Mouse (Mus musculus) forebrain, embryonic 13.5 days (tissue): ENCODE results near the gene Dlgap1. TPM values are rescaled to one million over a fixed set of nuclear protein-coding genes. Genes with fewer than 3 reads are reported as not detected.

Source experiments
- ATAC-seq: fragments of 200-750 bp; cut with Nextera tagmentation; 2 replicates; pipeline ENCODE4 v1.8.0; 2017
- H3K27ac ChIP-seq: fragments of 300-500 bp; sonication (generic); 2 replicates; pipeline ENCODE4 v1.5.1; 2015; ENCODE audit warnings: inconsistent platforms, mild to moderate bottlenecking, moderate library complexity
- H3K27me3 ChIP-seq: fragments of 300-500 bp; sonication (generic); 2 replicates; pipeline ENCODE4 v1.6.1; 2015; ENCODE audit warnings: mild to moderate bottlenecking, inconsistent platforms
- H3K36me3 ChIP-seq: fragments of 300-500 bp; sonication (generic); 2 replicates; pipeline ENCODE4 v1.6.1; 2015; ENCODE audit warnings: mild to moderate bottlenecking, inconsistent platforms; ENCODE audit not compliant: poor library complexity, severe bottlenecking
- H3K4me1 ChIP-seq: fragments of 300-500 bp; sonication (generic); 2 replicates; pipeline ENCODE4 v1.6.1; 2015; ENCODE audit warnings: inconsistent platforms
- H3K4me2 ChIP-seq: fragments of 300-500 bp; sonication (generic); 2 replicates; pipeline ENCODE4 v1.6.1; 2015; ENCODE audit warnings: inconsistent platforms, mild to moderate bottlenecking, moderate library complexity
- H3K4me3 ChIP-seq: fragments of 300-500 bp; sonication (generic); 2 replicates; pipeline ENCODE4 v1.5.1; 2015; ENCODE audit warnings: mild to moderate bottlenecking, inconsistent platforms
- H3K9ac ChIP-seq: fragments of 300-500 bp; sonication (generic); 2 replicates; pipeline ENCODE4 v1.6.1; 2015; ENCODE audit warnings: mild to moderate bottlenecking, inconsistent platforms
- H3K9me3 ChIP-seq: fragments of 300-500 bp; sonication (generic); replicated peaks from 2 replicates; pipeline ENCODE4 v1.6.1; 2016; ENCODE audit warnings: inconsistent platforms
- WGBS: fragments of 180-500 bp; shearing (Covaris S2); methylation state at CpG from one replicate; pipeline ENCODE4 v1.1.7; 2015; 5-methylcytosine and 5-hydroxymethylcytosine counted together
- microRNA counts: library from miRNA; unstranded; fragments of <30 nt; microRNA quantifications from one replicate; lab custom pipeline; 2016
- microRNA-seq: library from miRNA; unstranded; fragments of <30 nt; microRNA quantifications from one replicate; pipeline ENCODE4, GENCODE M21; 2016
- polyA plus RNA-seq: library from polyadenylated mRNA; unstranded; fragments of >200 nt; fragmentation: Nextera tagmentation; extraction: Ambion mirVana; gene quantifications from 2 replicates; pipeline ENCODE4 v1.2.1, GENCODE M21; 2015

Gene Dlgap1
- polyA plus RNA-seq, 1 experiment from 2014 or later = 9.3 TPM

DNA sequence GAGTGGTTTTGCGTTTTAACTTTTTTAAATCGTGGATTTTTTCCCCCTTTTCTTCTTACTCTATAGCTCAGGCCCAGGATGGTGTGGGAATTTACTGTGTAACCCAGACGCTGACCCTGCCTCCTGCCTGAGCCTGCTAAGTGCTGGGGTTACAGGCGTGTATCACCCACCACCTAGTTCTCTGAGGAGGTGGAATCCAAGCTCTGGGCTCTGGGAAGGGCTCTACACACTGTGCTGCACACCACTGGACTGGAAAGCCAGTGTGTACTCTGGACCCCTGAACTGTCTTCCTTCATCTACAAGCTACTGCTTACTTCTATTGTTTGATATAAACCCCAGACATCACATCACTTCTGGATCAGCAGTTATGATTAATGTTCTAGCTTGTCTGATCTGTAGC lies 889.9 kb downstream of the Dlgap1 start:
- no peak overlapping the region for H3K27ac ChIP-seq
- 82% methylated on average over 4 of the region's 4 CpGs for WGBS
- H3K4me3 ChIP-seq = no peak overlapping the region
- 0 out of 2 replicates have a peak, but pooled peaks cover 7% of the 10 kb centered on the region for H3K27me3 ChIP-seq
- ATAC-seq = no peak
- peaks cover 8% of the 10 kb centered on the region; the same call in 1 of the 2 replicates for H3K4me1 ChIP-seq
- no peaks in the 10 kb centered on the region for H3K36me3 ChIP-seq
- no peaks in the 10 kb centered on the region for H3K9me3 ChIP-seq
- no peak overlapping the region for H3K9ac ChIP-seq
- H3K4me2 ChIP-seq = no peak overlapping the region

DNA sequence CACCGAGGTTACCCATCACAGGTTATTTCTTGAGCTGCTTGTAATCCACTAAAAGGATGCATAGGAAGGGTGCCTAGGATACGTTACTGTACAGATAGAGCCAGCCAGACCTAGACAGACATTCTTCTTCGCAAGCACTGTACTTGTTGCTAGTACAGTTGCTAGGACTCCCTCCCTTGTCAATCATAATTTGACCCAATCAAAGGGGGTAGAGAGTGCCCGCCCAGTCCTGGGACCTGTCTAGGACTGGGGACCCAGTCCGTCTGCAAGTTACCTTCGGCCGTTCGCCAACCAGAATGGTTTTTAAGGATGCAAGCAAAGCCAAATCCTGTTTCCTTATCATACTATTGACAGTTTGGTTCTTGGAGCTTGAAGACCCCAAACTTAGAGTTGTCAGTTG lies 895.2 kb downstream of the Dlgap1 start:
- WGBS = 94% methylated on average over 8 of the region's 8 CpGs
- H3K27ac ChIP-seq = no peak overlapping the region
- no peak overlapping the region for H3K9ac ChIP-seq
- H3K4me3 ChIP-seq = no peak overlapping the region
- ATAC-seq = no peak
- no peaks in the 10 kb centered on the region for H3K27me3 ChIP-seq
- H3K36me3 ChIP-seq = no peaks in the 10 kb centered on the region
- H3K4me2 ChIP-seq = no peak overlapping the region
- no peaks in the 10 kb centered on the region for H3K9me3 ChIP-seq
- H3K4me1 ChIP-seq = no peaks in the 10 kb centered on the region

DNA sequence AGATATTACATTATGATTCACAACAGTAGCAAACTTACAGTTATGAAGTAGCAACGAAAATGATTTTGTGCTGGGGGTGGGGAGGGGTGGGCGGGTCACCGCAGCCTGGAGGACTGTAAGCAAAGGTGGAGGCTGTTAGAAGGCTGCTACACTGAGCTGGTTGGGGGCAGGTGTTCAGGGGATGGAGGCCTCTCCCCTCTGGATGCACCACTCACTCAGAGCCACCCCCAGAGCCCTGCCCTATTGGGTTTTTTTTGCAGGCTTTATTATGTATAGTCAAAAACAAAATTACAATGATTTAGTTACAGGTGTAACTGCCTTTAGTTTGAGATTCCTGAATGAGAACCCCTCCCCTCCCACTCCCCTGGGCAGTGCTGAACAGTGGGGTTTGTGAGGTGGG lies 895.8 kb downstream of the Dlgap1 start:
- no peak overlapping the region for H3K4me3 ChIP-seq
- no peaks in the 10 kb centered on the region for H3K36me3 ChIP-seq
- 91% methylated on average over 3 of the region's 3 CpGs for whole genome bisulfite sequencing
- H3K4me2 ChIP-seq = no peak overlapping the region
- H3K9me3 ChIP-seq = no peaks in the 10 kb centered on the region
- H3K9ac ChIP-seq = no peak overlapping the region
- H3K27ac ChIP-seq = no peak overlapping the region
- ATAC-seq = no peak
- H3K4me1 ChIP-seq = no peaks in the 10 kb centered on the region
- no peaks in the 10 kb centered on the region for H3K27me3 ChIP-seq

DNA sequence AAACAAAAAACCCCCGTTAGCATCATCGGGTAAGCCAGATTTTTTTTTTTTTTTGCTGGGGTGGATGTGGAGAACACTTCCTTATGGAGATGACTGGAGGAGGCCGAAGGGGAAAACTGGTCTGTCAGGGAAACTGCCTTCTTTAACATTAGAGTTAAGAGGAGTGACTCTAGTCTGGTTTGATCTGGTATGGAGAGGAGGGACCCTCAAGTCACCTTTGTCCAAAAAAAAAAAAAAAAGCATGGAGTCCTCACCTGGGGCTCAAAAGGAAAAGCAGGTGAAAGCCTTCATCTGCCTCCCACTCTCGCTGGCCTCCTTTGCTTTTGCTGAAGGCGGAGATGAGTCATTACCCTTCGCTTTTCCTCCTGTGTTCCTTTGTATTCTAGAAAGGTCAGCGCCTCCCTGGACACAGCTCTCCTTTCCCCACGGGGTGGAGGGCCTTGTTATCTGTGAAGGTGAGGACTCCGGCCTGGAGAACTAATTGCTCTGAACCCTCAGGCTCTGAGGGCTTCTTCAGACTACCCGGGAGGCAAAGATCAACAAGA lies 896.3 kb downstream of the Dlgap1 start:
- Histone ChIP-seq H3K27me3 (no peaks in the 10 kb centered on the region), H3K9me3 (no peaks in the 10 kb centered on the region), H3K36me3 (no peaks in the 10 kb centered on the region), H3K4me3 (no peak overlapping the region), H3K4me2 (no peak overlapping the region), H3K9ac (no peak overlapping the region), H3K27ac (no peak overlapping the region), H3K4me1 (no peaks in the 10 kb centered on the region)
- 84% methylated on average over 10 of the region's 10 CpGs for WGBS
- no peak for ATAC-seq

DNA sequence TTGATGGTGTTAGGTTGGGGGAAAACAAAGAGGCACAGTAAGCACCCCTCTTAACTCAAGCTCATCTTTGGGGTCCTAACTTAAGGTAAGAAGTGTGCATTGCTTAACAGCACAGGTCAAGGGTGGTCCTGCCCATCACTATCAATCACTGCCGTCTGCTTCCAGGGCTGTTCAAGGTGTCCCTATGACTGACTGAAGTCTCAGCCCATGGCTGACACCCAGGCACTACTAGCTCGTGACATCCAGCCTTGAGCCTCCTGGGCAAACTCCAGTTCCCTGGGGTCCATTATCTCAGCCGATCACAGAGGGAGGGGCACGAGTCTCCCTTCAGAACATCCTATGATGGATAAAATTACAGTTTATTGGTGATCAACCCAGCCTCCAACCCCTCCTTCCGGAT lies 897.2 kb downstream of the Dlgap1 start:
- Histone ChIP-seq H3K4me3 (no peak overlapping the region), H3K4me1 (no peaks in the 10 kb centered on the region), H3K9me3 (no peaks in the 10 kb centered on the region), H3K36me3 (no peaks in the 10 kb centered on the region), H3K27ac (no peak overlapping the region), H3K4me2 (no peak overlapping the region), H3K9ac (no peak overlapping the region), H3K27me3 (no peaks in the 10 kb centered on the region)
- ATAC-seq = no peak
- WGBS = 91% methylated on average over 5 of the region's 5 CpGs

DNA sequence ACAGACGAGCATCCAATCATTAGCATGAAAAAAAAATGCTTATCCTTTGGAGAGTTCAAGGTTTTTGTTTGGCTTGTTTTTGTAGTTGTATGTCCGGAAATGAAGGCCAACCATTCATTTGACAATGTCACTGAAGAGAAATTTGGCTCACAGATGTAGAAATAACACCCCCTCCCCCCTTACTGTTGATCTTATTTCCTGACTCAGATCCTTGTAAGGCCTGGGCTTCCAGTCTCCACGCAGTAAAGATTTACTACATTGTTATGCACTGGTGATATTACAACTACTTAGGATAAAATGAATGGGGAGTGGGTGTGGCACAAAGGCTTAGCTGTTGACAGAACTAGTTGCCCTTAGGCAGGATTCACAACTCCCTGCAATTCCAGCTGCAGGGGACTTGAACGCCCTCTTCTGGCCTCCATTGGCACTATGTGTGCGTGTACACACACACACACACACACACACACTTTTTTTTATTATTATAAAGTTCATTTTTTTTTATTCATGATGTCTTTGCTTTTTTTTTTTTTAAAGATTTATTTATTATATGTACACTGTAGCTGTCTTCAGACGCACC lies 897.8 kb downstream of the Dlgap1 start:
- H3K9ac ChIP-seq = no peak overlapping the region
- H3K4me3 ChIP-seq = no peak overlapping the region
- no peak overlapping the region for H3K27ac ChIP-seq
- no peaks in the 10 kb centered on the region for H3K36me3 ChIP-seq
- whole genome bisulfite sequencing = 82% methylated on average over 6 of the region's 6 CpGs
- H3K9me3 ChIP-seq = no peaks in the 10 kb centered on the region
- ATAC-seq = no peak
- H3K27me3 ChIP-seq = no peaks in the 10 kb centered on the region
- no peak overlapping the region for H3K4me2 ChIP-seq
- no peaks in the 10 kb centered on the region for H3K4me1 ChIP-seq

DNA sequence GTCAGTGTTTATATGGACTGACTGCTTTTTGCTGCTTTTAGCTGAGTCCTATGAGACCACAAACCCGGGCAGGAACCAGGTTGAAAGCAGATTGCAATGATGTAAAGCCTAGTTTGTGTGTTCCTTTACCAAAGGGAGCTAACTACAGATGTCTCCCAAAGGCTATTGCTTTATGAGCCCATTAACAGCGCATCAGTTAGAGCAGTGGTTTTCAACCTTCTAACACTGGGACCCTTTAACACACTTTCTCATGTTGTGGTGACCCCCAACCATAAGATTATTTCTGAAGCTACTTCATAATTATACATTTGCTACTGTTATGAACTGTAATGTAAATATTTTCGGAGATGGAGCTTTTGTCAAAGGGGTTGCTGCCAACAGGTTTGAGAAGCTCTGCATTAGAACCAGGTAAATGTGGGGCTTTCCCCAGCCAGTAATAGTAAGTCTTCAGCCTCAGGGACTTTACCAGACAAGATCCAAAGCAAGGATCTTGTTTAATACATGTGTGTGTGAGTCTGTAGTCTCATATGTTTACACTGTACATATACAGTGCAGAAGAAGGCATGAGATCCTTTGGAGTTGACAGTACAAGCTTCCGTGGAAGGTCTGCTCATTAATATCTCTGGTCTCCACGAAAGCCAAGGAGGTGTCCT lies 899.8 kb downstream of the Dlgap1 start:
- Histone ChIP-seq H3K36me3 (no peaks in the 10 kb centered on the region), H3K9me3 (no peaks in the 10 kb centered on the region), H3K4me2 (no peak overlapping the region), H3K27me3 (no peaks in the 10 kb centered on the region), H3K9ac (no peak overlapping the region), H3K27ac (no peak overlapping the region), H3K4me3 (no peak overlapping the region), H3K4me1 (peaks cover 19% of the 10 kb centered on the region)
- WGBS = 92% methylated on average over 5 of the region's 5 CpGs
- ATAC-seq = no peak

DNA sequence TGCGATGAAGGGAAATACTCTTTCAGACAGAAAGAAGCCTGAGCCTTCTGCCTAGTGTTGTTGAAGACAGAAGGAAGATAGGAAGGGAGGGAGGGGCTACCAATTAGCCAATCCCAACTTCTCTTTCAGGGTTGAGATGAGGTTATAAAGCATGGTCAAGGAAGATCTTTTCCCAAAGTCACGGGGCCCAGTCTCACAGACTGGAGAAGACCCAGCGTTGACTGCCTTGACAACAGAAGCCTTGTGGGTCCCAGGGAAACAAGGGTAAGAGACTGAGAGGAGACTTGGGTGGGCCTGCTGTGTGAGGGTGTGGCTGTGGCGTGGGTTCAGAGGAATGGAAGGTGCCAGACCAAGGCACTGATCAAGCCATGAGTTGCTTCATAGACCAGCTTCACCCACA lies 901.7 kb downstream of the Dlgap1 start:
- ATAC-seq = no peak
- WGBS = 95% methylated on average over 4 of the region's 4 CpGs
- peaks cover 19% of the 10 kb centered on the region for H3K4me1 ChIP-seq

More for the DNA sequence above, 901.7 kb downstream of the Dlgap1 start:
- Histone ChIP-seq H3K27me3 (no peaks in the 10 kb centered on the region), H3K4me3 (no peak overlapping the region), H3K4me2 (no peak overlapping the region), H3K9ac (no peak overlapping the region), H3K27ac (no peak overlapping the region), H3K9me3 (no peaks in the 10 kb centered on the region; the same call in 1 of the 2 replicates), H3K36me3 (no peaks in the 10 kb centered on the region)

MicroRNAs encoded within 50 kb of the gene (microRNA counts, 519-probe panel; counts per million panel counts)
- microRNA mmu-miR-1195 (lab: Ali Mortazavi, UCI) = 177 counts per million, percentile 53 among the panel's probes with 10 or more counts

Small RNA genes lying within 50 kb of the gene (microRNA-seq; reads per million reads assigned to microRNA genes)
- not detected for gene Mir1195
